Mouse (Mus musculus) fat pad, adult 2 months (tissue): Measurements from ENCODE around the gene Pth2r.

Source experiments
- DNase-seq: peaks from one replicate; pipeline ENCODE4 v3.0.0-alpha.2; 2011; ENCODE audit warnings: low read depth, low spot score; ENCODE audit errors: extremely low read depth

Gene Pth2r

DNA sequence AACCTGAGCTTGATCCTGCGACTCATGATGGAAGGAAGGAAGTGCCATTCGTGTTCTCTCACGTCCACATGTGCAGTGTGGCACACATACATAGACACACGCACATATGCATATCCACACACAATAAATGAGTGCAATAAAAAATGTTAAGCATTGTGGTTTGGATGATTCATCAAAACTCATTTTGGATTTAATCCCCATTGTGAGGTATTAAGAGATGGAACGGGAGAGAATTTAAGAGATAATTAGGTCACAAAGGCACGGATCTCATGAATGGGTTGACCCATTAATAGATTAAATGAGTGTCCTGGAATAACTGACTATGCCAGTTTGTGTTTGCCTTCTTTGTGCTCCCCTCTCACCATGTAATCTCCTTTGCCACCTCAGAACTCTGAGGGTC lies at the start of gene Pth2r:
TSS of gene Pth2r (plus strand) at position 301 of the 400 bp plus-strand sequence.
- DNase-seq: no peak

DNA sequence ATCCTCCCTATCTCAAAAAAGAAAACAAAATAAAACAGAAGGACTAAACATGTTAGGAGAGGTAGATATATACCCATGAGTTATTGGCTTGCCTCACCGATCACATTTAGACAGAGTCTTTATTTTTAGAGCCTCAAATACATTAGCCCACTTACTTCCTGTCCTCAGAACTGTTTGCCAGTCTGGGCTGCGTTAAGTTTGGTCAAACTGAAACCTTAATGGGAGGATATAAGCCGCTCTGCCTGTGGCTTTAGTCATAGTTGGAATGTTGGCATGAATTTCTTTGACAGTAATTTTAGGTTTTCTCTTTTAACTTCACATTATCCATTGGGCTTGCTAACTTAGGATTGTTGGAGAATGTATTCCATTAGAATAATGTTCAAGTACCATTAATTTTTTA lies 44.1 kb upstream of the Pth2r start:
- DNase-seq: no peak

DNA sequence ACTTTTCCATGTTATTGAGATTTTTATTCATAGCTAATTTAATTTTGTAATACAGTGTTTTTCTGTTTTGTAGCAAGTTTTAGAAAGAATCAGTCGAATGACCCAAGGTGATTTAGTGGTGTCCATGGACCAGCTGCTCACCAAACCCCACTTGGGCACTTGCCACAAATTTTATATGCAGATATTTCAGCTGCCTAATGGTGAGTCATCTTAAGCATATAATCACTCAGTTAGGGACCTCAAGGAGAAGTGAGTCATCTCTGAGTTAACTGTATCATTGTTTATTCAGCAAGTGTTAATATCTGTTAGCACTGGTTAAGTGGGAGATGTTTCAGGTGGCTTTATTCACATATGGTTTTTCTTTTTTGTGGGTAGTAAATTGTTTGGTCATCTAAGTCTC lies 36.2 kb upstream of the Pth2r start:
- DNase-seq: no peak

DNA sequence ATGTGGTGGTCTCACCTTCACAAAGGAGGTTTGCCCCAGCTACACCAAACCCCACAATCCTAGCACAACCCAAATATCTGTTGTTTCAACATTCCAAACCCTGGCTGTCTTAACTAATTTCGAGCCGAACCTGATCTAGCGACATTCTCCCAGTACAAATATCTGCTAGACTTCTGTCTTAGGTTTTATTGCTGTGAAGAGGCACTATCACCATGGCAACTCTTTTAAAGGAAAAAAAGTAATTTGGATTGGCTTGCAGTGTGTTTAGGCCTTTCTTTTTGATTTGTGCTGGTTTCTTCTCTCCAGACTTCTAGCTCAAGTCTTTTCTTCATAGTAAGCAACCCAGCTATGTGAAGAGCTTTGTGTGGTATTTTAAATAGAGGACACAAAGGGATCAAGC lies 1.4 kb upstream of the Pth2r start:
- no peak for DNase-seq

DNA sequence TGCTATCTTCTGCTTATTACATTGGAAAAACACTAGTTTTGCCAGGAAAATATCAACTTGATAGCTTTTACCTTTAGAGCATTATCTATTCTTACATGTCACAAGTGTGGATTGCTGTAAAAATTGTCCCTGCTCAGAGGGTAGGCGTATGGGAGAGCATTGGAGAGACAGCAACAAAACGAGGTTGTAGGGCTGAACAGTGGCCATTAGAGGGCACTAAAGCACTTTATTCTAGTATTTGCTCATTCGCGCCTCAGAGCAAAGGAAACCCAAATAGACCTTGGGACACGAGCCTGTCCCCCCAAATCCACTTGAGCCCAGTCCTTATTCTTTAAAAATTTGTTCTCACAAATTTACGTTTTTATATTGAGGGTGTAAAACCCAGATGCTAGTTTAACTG lies 910 bp downstream of the Pth2r start:
- DNase-seq: no peak

DNA sequence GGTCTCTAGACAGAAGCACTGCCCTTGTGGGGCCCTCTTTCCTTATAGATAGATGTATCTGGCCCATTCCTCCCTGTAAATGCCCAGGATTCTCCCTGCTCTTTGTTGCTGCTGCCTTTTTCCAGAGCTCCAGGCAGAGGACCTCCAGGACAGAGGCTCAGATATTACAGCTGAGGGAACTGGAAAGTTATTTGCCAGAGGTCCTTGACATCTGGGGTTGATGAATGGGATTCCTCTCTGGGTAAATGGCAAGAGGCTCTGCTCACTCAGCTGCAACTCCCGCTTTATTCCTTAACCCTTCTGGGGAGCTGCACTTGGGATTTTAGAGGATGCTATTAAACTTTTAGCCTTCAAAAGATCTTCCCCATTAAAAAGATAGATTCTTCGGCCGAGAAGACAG lies 26.6 kb downstream of the Pth2r start:
- no peak for DNase-seq

DNA sequence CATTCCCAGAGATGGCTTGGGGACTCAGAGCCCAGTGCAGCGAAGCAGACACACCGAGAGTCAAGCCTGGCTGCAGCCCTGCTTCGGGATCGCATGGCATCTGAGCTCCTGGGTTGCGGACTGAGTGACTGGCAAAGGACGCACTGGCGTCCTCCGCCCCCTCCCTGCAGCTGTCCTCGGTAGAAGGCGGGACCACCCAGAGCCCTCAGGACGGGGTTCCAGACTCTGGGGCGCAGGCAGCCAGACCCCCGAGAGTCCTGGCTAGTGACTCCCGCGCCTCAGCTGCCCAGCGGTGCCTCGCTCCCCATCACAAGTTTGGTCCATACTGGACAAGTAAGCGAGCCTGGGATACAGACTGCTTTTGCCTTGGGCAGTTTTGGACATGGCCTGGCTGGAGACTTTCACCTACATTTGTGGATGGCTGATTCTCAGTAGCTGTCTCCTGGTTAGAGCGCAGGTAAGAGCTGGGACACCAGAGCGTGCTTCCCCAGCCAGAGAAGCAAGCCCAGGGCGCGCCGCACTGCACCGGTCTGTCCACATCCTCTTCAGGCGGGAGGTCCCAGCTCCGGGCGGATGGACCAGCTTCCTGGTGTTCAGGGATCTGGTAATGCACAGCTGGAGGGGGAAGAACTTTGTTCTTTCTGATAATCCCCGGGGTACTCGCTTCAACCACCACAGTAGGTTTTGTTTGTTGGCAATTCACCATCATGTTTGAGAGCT lies 29.5 kb downstream of the Pth2r start:
- no peak for DNase-seq

DNA sequence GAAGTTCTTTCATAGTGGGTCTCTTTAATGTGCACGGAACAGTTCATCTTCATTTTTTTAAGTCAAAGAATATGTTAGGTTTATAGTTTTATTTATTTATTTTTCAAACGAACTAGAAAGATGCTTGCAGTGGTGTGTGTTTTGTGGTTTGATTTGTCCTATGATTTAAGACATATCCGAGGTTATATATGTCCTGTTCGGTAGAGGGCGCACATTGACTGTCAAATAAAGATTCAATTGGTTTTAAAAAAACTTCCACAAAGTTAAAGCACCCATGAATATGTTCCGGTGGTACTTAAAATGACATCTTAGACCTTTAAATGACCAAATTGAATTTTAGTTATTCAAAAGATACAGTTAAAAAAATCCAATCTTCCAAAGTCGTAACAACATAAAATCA lies 30.3 kb downstream of the Pth2r start:
- DNase-seq: no peak

DNA sequence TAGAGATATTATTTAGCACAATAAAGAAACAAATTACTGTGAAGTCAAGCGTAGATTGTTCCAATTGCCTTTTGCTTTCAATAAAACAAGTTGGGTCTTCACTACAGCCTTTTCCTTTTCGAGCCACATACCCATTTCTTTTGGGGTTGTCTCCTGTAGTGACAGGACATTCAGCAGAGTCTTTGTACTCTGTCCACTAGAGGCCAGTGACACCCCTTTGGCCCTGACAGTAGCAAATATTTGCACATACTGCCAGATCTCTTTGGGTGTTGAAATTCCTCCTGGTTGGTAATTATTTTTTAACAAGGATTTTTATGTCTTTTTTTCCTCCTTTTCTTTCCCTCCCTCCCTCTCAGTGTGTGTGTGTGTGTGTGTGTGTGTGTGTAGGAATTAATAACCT lies 31.0 kb downstream of the Pth2r start:
- no peak for DNase-seq

DNA sequence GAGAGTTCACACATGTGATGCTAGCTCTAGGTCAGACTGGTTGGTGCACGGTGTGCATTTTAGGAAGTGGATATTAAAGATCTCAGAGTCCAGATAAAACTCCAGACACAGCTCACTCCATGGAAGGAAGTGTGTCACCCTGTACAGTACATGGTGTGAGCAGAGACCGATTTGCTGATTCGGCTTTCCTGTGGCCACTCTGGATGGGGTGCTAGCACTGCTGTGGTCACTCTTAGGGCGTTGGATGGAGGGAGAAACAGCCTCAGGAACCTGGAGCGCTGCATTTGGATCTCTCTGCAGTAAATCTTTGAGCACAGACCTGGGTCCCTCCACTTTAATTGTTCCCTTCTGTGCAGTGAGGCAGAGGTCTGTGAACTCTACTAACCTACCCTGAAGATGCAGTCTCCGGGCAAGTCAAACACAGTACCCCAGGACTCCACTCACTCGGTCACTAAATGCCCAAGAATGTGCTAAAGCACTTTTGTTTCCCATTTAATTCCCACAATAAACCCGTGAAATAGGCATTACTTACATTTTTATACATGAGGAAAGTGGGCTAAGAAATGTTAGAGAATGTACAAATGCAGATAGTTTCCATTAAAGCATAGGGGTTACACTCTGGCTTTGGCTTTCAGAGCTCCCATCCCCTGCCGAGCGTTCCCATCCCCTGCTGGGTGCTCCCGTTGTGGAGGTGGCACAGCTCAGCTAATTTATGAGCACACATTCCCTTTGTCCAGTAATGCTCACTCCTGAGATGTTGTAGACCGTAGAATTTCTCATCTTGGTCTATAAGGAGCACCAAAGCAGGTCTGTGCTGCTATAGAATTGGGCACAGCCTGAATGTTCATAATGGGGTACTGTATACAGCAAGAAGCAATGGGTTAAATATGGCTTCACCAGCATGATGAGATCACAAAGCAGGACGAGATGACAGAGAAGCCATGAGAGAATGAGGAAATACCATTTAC lies 32.5 kb downstream of the Pth2r start:
- no peak for DNase-seq

DNA sequence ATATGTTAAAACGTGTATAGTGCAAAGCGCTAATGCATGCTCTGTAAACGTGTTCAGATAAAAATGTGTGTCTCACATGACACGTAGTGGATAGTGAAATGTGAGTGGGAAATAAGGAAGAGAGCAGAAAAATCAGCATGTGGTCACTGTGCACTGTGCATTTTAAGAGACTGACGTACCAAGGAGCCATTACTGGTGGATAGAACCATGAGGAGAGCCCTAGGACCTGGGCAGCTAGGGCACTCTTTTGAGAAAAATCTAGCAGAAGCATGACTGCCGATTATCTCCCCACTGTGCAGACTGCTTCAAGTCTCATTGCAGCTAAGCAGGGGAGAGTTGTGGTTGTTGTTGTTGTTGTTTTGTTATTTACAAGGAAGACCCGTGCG lies 33.2 kb downstream of the Pth2r start:
- DNase-seq: no peak

DNA sequence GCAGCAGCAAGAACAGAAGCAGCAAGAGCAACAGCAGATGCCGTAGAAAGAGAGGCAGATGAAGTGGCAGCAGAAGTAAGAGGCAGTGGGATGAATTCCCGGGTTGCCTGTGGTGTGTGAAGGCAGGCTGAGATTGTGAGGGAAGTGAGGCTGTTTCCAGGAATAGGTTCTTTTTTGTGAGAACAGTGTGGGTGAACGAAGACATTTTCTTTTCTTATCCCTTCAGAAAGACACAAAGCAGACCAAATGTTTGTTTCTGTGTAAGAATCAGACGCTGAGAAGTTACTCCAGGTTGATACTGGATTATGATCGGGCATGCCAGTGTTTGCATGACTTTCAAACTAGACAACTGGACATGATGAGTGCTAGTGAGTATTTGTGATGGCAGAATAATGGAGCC lies 52.2 kb downstream of the Pth2r start:
- no peak for DNase-seq

DNA sequence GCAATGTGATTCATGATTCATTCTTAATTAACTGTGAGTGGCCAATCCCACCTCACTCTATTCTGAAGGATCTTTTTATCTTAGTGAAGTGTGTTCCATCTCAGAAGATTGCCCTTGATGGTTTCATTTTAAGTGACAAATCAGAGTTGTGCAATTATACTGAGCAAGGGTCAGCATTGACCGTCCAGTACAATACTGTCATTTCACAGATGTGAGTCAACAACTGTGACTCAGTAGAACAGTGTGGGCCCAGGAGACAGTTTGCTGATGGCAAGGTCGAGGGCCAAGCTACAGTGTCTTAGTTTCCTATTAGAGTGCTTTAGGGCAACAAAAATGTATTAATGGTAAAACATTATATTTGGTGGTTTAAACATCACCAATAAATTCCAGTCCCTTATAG lies 55.9 kb downstream of the Pth2r start:
- DNase-seq: no peak

DNA sequence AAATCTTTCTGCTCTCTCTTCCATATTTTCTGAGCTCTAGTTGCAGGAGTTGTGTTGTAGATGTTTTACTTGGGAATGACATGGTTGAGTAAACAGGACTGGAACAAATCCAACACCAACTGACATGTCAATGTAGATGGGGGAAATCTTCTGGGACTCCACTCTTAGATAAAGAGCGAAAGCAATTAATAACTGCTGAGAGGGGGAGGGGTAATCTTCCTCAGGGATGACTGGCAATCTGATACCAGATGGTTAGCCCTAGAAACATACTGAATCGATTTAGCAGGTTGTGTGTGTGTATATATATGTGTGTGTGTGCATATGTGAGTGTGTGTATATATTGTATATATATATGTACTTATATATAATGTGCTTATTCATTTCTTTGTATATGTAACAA lies 58.4 kb downstream of the Pth2r start:
- no peak for DNase-seq

DNA sequence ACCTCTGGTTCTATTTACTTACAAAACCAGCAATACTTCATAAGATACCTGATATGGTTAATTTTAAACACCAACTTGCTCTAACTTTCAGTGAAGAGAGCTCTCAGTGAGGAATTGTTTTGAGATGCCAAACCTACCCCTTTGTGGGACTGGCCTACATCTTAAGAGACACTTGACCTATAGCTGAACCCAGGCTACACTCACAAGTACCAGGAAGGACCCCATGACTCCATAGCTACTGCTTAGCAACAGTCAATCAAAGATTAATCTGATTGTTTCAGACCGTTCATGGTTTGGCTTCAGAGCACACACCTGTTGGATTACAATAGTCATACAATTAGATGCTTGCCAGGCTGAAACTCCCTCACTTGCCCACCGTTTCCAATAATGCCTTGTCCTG lies 71.1 kb downstream of the Pth2r start:
- no peak for DNase-seq

DNA sequence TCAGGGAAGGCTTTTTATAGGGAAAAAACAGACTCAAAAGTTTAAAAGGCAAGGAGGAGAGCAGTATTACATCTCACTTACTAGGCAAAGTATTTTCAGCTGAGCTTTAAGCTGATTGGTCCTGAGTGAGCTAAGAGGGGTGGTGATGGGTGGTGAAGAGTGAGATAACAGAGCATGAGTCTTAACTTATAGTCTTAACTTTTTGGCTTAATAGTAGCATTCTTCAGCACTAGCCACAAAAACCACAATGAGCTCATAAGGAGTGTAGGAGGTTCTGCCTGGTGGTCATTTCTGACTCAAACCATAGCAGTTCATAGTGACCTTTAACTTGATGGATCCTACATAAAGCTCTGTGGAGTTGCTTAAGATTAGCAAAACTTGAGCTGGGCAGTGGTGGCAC lies 72.3 kb downstream of the Pth2r start:
- no peak for DNase-seq

DNA sequence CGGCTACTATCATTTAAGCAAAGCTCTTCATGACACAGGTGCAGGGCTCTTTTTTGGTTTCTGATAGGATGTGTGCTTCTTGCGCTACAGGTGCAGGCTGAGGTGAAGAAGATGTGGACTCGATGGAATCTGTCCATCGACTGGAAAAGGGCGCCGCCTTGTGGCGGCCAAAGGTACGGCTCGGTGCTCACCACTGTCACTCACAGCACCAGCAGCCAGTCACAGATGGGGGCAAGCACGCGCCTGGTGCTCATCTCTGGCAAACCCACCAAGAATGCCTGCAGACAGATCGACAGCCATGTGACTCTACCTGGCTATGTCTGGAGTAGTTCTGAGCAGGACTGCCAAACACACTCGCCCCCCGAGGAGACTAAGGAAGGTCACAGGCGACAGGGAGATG lies 106.5 kb downstream of the Pth2r start:
- DNase-seq: no peak

DNA sequence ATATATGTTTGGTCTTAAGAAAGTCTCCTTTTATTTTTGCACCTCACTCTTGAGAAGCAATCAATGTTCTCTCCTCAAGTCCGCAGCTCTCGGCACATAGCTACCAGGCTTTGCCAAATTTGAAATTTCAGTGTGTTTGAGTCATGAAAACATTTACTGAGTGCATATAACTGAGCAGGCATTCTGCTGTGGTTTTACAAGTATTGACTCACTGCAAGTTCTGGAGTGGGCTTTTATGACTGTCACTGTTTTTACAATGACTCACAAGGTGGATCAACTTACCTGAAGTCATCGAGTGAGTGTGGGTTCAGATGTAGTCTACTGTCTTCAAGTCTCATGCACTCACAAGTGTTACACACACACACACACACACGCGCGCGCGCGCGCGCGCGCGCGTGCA lies 107.8 kb downstream of the Pth2r start:
- DNase-seq: no peak

DNA sequence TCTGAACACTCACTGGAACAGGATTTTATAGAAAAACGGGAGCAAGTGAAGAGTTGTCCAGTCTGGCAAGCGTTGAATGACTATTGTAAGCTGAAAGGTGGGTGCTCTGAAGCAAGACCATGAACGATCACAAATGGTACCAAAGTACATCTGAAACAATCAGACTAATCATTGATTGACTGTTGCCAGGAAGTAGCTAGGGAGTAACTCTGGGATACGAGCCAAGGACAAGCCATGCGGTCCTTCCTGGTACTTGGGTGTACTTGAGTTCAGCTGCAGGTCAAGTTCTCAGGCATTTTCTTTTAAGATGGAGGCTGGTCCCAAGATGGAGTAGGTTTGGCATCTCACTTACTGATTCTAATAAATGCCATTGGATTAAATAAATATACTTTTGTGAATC lies 125.6 kb downstream of the Pth2r start:
- no peak for DNase-seq

DNA sequence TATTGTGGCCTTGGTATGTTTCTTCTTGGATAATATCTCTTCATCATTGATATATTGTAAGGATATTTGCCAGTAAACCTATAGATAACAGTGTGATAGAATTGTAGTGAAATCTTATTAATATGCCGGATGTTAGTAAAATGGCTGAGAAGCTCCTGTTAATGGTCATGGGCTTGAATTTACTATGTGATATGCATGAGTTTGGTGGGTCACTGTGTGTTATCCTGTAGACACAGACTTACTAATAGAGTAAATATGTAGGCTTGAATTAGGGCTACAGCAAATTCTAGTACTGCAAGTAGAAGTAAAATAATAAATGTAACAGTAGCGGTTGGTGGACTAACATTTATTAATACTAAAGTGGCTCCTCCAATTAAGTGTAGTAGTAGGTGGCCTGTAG lies 139.1 kb downstream of the Pth2r start:
- DNase-seq: no peak

DNA sequence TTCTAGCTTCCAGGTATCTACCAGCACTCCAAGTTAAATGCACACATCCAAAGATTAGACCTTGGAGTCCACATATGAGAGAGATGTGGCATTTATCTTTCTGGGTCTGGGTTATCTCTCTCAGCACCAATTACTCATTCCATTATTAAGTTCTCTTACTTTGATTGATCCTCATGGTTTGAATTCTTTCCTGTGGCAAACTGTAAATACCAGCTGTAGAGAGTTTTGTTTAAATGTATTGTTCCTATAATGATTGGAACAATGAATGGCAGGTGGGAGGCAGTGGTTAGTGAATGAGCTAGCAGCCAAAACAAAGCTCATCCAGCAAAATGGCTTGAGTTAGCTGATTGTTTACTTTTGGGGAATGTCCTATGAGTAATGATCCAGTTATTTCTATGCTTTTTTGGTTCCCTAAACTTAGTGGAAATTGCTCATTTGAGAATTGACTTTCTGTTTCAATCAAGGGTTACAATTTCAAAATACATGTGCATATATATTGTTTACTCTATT lies 140.7 kb downstream of the Pth2r start:
- no peak for DNase-seq
